Mouse (Mus musculus) kidney, embryonic 16.5 days (tissue): ENCODE measurements at regions not wholly inside any gene's neighbourhood (a gene's known extent, or its start where the extent isn't known, plus 50 kb on each side); places are given as distances from the start of the nearest gene placed in this dataset.
"Not testable (repeated sequence)": the region's sequence is repeated elsewhere in the genome, so short reads cannot be mapped to it uniquely, and the experiment has no call there.

Experiments used
- ATAC-seq: fragments of 200-750 bp; cut with Nextera tagmentation; 2 replicates; pipeline ENCODE4 v1.8.0; 2017; ENCODE audit warnings: moderate TSS enrichment; ENCODE audit not compliant: low FRiP score, low TSS enrichment
- H3K27ac ChIP-seq: fragments of 300-500 bp; sonication (generic); 2 replicates; pipeline ENCODE4 v1.5.1; 2014; ENCODE audit warnings: low read length
- H3K27me3 ChIP-seq: fragments of 300-500 bp; sonication (generic); 2 replicates; pipeline ENCODE4 v1.6.1; 2014; ENCODE audit warnings: low read length, control low read depth, mixed read lengths; ENCODE audit not compliant: insufficient read depth
- H3K36me3 ChIP-seq: fragments of 300-500 bp; sonication (generic); 2 replicates; pipeline ENCODE4 v1.6.1; 2014; ENCODE audit warnings: low read length, control low read depth, mixed read lengths; ENCODE audit not compliant: insufficient read depth
- H3K4me1 ChIP-seq: fragments of 300-500 bp; sonication (generic); 2 replicates; pipeline ENCODE4 v1.6.1; 2014; ENCODE audit warnings: low read length, control low read depth, mixed read lengths; ENCODE audit not compliant: insufficient read depth
- H3K4me2 ChIP-seq: fragments of 300-500 bp; sonication (generic); replicated peaks from 2 replicates; pipeline ENCODE4 v1.6.1; 2014; ENCODE audit warnings: low read depth, low read length
- H3K4me3 ChIP-seq: fragments of 300-500 bp; sonication (generic); 2 replicates; pipeline ENCODE4 v1.5.1; 2014; ENCODE audit warnings: mild to moderate bottlenecking, low read length
- H3K9ac ChIP-seq: fragments of 300-500 bp; sonication (generic); replicated peaks from 2 replicates; pipeline ENCODE4 v1.6.1; 2014; ENCODE audit warnings: low read length
- H3K9me3 ChIP-seq: fragments of 300-500 bp; sonication (generic); 2 replicates; pipeline ENCODE4 v1.6.1; 2016; ENCODE audit warnings: low read length, control low read depth
- WGBS: fragments of 180-500 bp; shearing (Covaris S2); extraction: QIAGEN DNeasy Blood & Tissue Kit; methylation state at CpG from one replicate; pipeline ENCODE4 v1.1.7; 2014; 5-methylcytosine and 5-hydroxymethylcytosine counted together

GRCm38 (mm10) chr17:13581995-13582588, 178.2 kb upstream of the Afdn start:
- no peak overlapping the region for H3K4me2 ChIP-seq
- no peaks in the 10 kb centered on the region for H3K9me3 ChIP-seq
- H3K36me3 ChIP-seq: no peaks in the 10 kb centered on the region
- no peak overlapping the region for H3K27ac ChIP-seq
- WGBS: 77% methylated on average over 6 of the region's 6 CpGs
- no peak for ATAC-seq
- no peaks in the 10 kb centered on the region for H3K27me3 ChIP-seq
- H3K4me1 ChIP-seq: no peaks in the 10 kb centered on the region
- no peak overlapping the region for H3K9ac ChIP-seq
- no peak overlapping the region for H3K4me3 ChIP-seq

- no peak overlapping the region for H3K4me3 ChIP-seq
- no peaks in the 10 kb centered on the region for H3K36me3 ChIP-seq
- H3K27ac ChIP-seq: no peak overlapping the region
- no peaks in the 10 kb centered on the region for H3K4me1 ChIP-seq
- no peaks in the 10 kb centered on the region for H3K9me3 ChIP-seq
- no peaks in the 10 kb centered on the region for H3K27me3 ChIP-seq
- H3K9ac ChIP-seq: no peak overlapping the region
- no peak for ATAC-seq
- 70% methylated on average over 9 of the region's 9 CpGs for WGBS
- no peak overlapping the region for H3K4me2 ChIP-seq
These were observed 176.7 kb upstream of the Afdn start for GRCm38 (mm10) chr17:13583475-13584233.

GRCm38 (mm10) chr17:13584394-13584793, 175.9 kb upstream of the Afdn start:
- Histone ChIP-seq H3K9me3 (no peaks in the 10 kb centered on the region), H3K9ac (no peak overlapping the region), H3K4me3 (no peak overlapping the region), H3K4me2 (no peak overlapping the region), H3K27me3 (no peaks in the 10 kb centered on the region), H3K4me1 (no peaks in the 10 kb centered on the region), H3K36me3 (no peaks in the 10 kb centered on the region), H3K27ac (no peak overlapping the region)
- WGBS: 73% methylated on average over 4 of the region's 4 CpGs
- ATAC-seq: no peak

GRCm38 (mm10) chr17:13590240-13590837, 170.0 kb upstream of the Afdn start:
- H3K4me2 ChIP-seq, H3K9me3 ChIP-seq, H3K27me3 ChIP-seq, H3K36me3 ChIP-seq, ATAC-seq, H3K27ac ChIP-seq, H3K4me1 ChIP-seq, H3K9ac ChIP-seq, H3K4me3 ChIP-seq: not testable (repeated sequence)
- WGBS: 78% methylated on average over 1 of the region's 1 CpGs
